Mouse (Mus musculus) inflammation-experienced regulatory T-cells, adult 16 weeks (primary cell): Measurements from ENCODE around the gene Bcar1. TPM values are rescaled to one million over a fixed set of nuclear protein-coding genes. Genes with fewer than 3 reads are reported as not detected.

Experiments used
- polyA plus RNA-seq: library from polyadenylated mRNA; unstranded; fragments of 100-300 nt; shearing (Covaris generic); gene quantifications from one replicate; pipeline ENCODE4 v1.2.1, GENCODE M21; 2017

Bcar1 gene
- polyA plus RNA-seq = 0.39 TPM

DNA sequence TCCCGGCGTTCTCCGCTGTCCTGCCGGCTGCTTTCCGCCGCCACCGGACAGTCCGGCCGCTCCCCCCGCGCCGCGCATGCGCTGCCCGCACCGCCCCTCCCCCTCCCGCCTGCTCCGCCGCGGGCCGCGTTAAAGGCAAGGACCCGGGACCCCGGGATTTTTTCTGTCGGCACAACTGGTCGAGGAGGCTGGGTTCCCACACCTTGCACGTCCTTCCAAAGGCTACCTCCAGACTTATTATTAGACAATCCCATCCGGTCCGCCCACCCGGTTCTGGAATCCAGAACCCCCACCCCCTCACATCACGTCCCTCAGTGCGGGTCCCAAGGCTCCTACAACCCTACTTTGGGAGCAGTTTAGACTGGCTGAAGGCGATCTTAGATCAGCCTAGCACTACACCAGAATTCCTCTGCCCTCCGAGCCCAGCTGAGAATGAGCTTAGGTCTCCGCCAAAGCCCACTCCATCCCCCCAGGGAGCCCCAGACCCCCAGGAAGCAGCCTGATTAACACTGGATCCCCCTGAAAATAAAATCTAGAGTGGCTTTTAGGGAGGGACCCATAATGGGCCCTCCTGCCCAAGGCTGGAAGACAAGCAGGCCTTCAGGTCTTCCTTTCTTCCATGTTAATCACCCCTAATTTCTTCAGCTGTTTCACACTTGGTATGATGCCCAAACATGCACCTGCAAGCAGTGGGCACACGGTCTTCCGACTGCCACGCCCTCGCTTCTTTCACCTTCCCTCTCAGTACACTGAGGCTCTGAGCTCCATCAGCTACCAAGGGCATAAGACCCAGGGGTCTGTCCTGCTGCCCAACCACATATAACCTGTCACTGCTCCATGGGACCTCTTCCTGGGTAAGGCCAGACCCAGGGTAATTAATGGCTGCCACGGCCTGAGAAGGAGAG lies at the start of gene Bcar1:
Bcar1 (minus strand) TSS at position 18 of the 905 bp plus-strand sequence.

DNA sequence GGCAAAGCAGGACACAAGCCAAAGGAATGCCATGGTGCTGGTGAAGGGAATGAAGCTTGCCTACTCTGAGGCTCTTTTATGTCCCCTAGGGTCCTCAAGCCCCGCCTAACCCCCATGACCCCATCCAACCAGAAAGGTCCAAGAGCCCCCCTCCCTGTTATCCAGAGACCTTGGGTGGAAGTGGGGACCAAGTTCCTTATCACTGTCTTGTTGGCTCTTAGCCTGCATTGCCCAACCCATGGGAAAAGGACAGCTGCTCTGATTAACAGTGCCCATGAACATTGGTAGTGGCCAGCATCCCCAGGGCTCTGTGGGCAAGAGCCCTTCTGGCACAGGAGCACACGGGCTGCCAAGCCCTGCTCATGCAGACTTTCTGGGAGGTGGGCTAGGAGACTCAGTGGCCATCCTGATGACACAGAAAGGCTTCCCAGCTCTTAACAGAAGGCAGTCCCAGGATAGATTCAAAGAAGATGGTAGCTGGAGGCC lies 52.6 kb downstream of the Bcar1 start, which contains the start of gene Ctrb1:
Ctrb1 (minus strand) TSS at position 51 of the 486 bp plus-strand sequence.

Other genes starting within 250 kb of the Bcar1 start
- gene Wdr59, start 221.7 kb downstream of the Bcar1 start, polyA plus RNA-seq = 6.5 TPM
- 21.8 TPM for gene Znrf1, start 207.7 kb downstream of the Bcar1 start, polyA plus RNA-seq
- 2.5 TPM for gene Ldhd, start 113.4 kb downstream of the Bcar1 start, polyA plus RNA-seq
- gene Zfp1, start 100.4 kb downstream of the Bcar1 start, polyA plus RNA-seq = 49.5 TPM
- gene Ctrb1, start 52.8 kb downstream of the Bcar1 start, polyA plus RNA-seq = not detected
- 111 TPM for gene Cfdp1, start 110.5 kb upstream of the Bcar1 start, polyA plus RNA-seq
- gene Tmem170, start 132.9 kb upstream of the Bcar1 start, polyA plus RNA-seq = 1.4 TPM
- not detected for gene Chst5, start 166.6 kb upstream of the Bcar1 start, polyA plus RNA-seq
- gene Tmem231, start 190.1 kb upstream of the Bcar1 start, polyA plus RNA-seq = 3.5 TPM
- gene Gabarapl2, start 196.9 kb upstream of the Bcar1 start, polyA plus RNA-seq = 328 TPM
- 10.1 TPM for gene Adat1, start 248.5 kb upstream of the Bcar1 start, polyA plus RNA-seq